Mouse (Mus musculus): Measurements from ENCODE around the gene Rnase1. TPM values are rescaled to one million over a fixed set of nuclear protein-coding genes. Genes with fewer than 3 reads are reported as not detected.
"Not testable (repeated sequence)": the region's sequence is repeated elsewhere in the genome, so short reads cannot be mapped to it uniquely, and the experiment has no call there.

Gene Rnase1
- polyA plus RNA-seq, 1 experiment, result 1,717 TPM

- no peak for TF ChIP-seq POLR2A (IDR thresholded peaks at IDR 0.05; ENCODE audit: low read depth, low read length)
- no peak for TF ChIP-seq CTCF (IDR thresholded peaks at IDR 0.05; ENCODE audit: extremely low read depth, insufficient read depth, insufficient read length, insufficient replicate concordance)
- no peaks in the 10 kb centered on the region for H3K27me3 ChIP-seq (ENCODE audit: control insufficient read depth, insufficient read depth, low read length)
- no peak overlapping the region for H3K4me3 ChIP-seq (ENCODE audit: extremely low read depth, insufficient read depth, insufficient read length)
- H3K27ac ChIP-seq (ENCODE audit: insufficient read depth, low read length), result no peak overlapping the region
- DNase-seq (ENCODE audit: low read depth in 1 of 2, low spot score in 2 of 2), result no peak
- H3K36me3 ChIP-seq (ENCODE audit: control insufficient read depth, insufficient read depth, low read length), result no peaks in the 10 kb centered on the region
- 100% methylated on average over 1 of the region's 1 CpGs for WGBS
- H3K4me1 ChIP-seq (ENCODE audit: control insufficient read depth, insufficient read depth, insufficient read length), result peaks cover 15% of the 10 kb centered on the region
Measured at GRCm38 (mm10) chr14:51165435-51165834, 18.9 kb upstream of the Rnase1 start.

- not testable (repeated sequence) for H3K27ac ChIP-seq (ENCODE audit: insufficient read depth, low read length); H3K4me3 ChIP-seq (ENCODE audit: extremely low read depth, insufficient read depth, insufficient read length); H3K27me3 ChIP-seq (ENCODE audit: control insufficient read depth, insufficient read depth, low read length); H3K36me3 ChIP-seq (ENCODE audit: control insufficient read depth, insufficient read depth, low read length); DNase-seq (ENCODE audit: low read depth in 1 of 2, low spot score in 2 of 2)
- WGBS, result 53% methylated on average over 6 of the region's 6 CpGs
- H3K4me1 ChIP-seq (ENCODE audit: control insufficient read depth, insufficient read depth, insufficient read length), result peaks cover 15% of the 10 kb centered on the region
Measured at GRCm38 (mm10) chr14:51163323-51163722, 16.7 kb upstream of the Rnase1 start.

- peaks cover 19% of the 10 kb centered on the region for H3K4me1 ChIP-seq (ENCODE audit: control insufficient read depth, insufficient read depth, insufficient read length)
- H3K36me3 ChIP-seq (ENCODE audit: control insufficient read depth, insufficient read depth, low read length); H3K27me3 ChIP-seq (ENCODE audit: control insufficient read depth, insufficient read depth, low read length); DNase-seq (ENCODE audit: low read depth in 1 of 2, low spot score in 2 of 2); H3K27ac ChIP-seq (ENCODE audit: insufficient read depth, low read length); H3K4me3 ChIP-seq (ENCODE audit: extremely low read depth, insufficient read depth, insufficient read length): not testable (repeated sequence)
- WGBS, result 97% methylated on average over 3 of the region's 3 CpGs
Measured at GRCm38 (mm10) chr14:51161976-51162375, 15.4 kb upstream of the Rnase1 start, which contains the start of gene Rnase2b. Gene Rnase2b (plus strand): TSS chr14:51162260.

- TF ChIP-seq POLR2A (IDR thresholded peaks at IDR 0.05; ENCODE audit: low read depth, low read length) (no peak), CTCF (IDR thresholded peaks at IDR 0.05; ENCODE audit: extremely low read depth, insufficient read depth, insufficient read length, insufficient replicate concordance) (no peak)
- Histone ChIP-seq H3K36me3 (ENCODE audit: control insufficient read depth, insufficient read depth, low read length) (no peaks in the 10 kb centered on the region), H3K4me1 (ENCODE audit: control insufficient read depth, insufficient read depth, insufficient read length) (peaks cover 5% of the 10 kb centered on the region; the same call in 1 of the 2 replicates), H3K4me3 (ENCODE audit: extremely low read depth, insufficient read depth, insufficient read length) (no peak overlapping the region), H3K27ac (ENCODE audit: insufficient read depth, low read length) (no peak overlapping the region; the same call in 1 of the 2 replicates), H3K27me3 (ENCODE audit: control insufficient read depth, insufficient read depth, low read length) (no peaks in the 10 kb centered on the region)
- no peak for DNase-seq (ENCODE audit: low read depth in 1 of 2, low spot score in 2 of 2)
- WGBS, result 72% methylated on average over 1 of the region's 1 CpGs
Measured at GRCm38 (mm10) chr14:51157072-51157471, 10.5 kb upstream of the Rnase1 start.

- 35% methylated on average over 4 of the region's 4 CpGs for WGBS
- peaks cover 5% of the 10 kb centered on the region; the same call in 1 of the 2 replicates for H3K4me1 ChIP-seq (ENCODE audit: control insufficient read depth, insufficient read depth, insufficient read length)
- no peak for TF ChIP-seq POLR2A (IDR thresholded peaks at IDR 0.05; ENCODE audit: low read depth, low read length)
- TF ChIP-seq CTCF (IDR thresholded peaks at IDR 0.05; ENCODE audit: extremely low read depth, insufficient read depth, insufficient read length, insufficient replicate concordance), result no peak
- H3K27ac ChIP-seq (ENCODE audit: insufficient read depth, low read length), result no peak overlapping the region
- H3K36me3 ChIP-seq (ENCODE audit: control insufficient read depth, insufficient read depth, low read length), result no peaks in the 10 kb centered on the region
- DNase-seq (ENCODE audit: low read depth in 1 of 2, low spot score in 2 of 2), result no peak
- H3K27me3 ChIP-seq (ENCODE audit: control insufficient read depth, insufficient read depth, low read length), result no peaks in the 10 kb centered on the region
- no peak overlapping the region for H3K4me3 ChIP-seq (ENCODE audit: extremely low read depth, insufficient read depth, insufficient read length)
Measured at GRCm38 (mm10) chr14:51156736-51157068, 10.1 kb upstream of the Rnase1 start.

- no peak for DNase-seq (ENCODE audit: low read depth in 1 of 2, low spot score in 2 of 2)
- Histone ChIP-seq H3K27me3 (ENCODE audit: control insufficient read depth, insufficient read depth, low read length) (no peaks in the 10 kb centered on the region), H3K4me1 (ENCODE audit: control insufficient read depth, insufficient read depth, insufficient read length) (peaks cover 5% of the 10 kb centered on the region; the same call in 1 of the 2 replicates), H3K4me3 (ENCODE audit: extremely low read depth, insufficient read depth, insufficient read length) (no peak overlapping the region), H3K27ac (ENCODE audit: insufficient read depth, low read length) (no peak overlapping the region), H3K36me3 (ENCODE audit: control insufficient read depth, insufficient read depth, low read length) (no peaks in the 10 kb centered on the region)
- WGBS, result 88% methylated on average over 5 of the region's 5 CpGs
- TF ChIP-seq CTCF (IDR thresholded peaks at IDR 0.05; ENCODE audit: extremely low read depth, insufficient read depth, insufficient read length, insufficient replicate concordance) (no peak), POLR2A (IDR thresholded peaks at IDR 0.05; ENCODE audit: low read depth, low read length) (no peak)
Measured at GRCm38 (mm10) chr14:51156056-51156735, 9.6 kb upstream of the Rnase1 start.

GRCm38 (mm10) chr14:51152249-51152870, 5.8 kb upstream of the Rnase1 start:
- WGBS, result 68% methylated on average over 5 of the region's 5 CpGs
- TF ChIP-seq CTCF (IDR thresholded peaks at IDR 0.05; ENCODE audit: extremely low read depth, insufficient read depth, insufficient read length, insufficient replicate concordance) (no peak), POLR2A (IDR thresholded peaks at IDR 0.05; ENCODE audit: low read depth, low read length) (no peak)
- Histone ChIP-seq H3K4me1 (ENCODE audit: control insufficient read depth, insufficient read depth, insufficient read length) (peaks cover 5% of the 10 kb centered on the region; the same call in 1 of the 2 replicates), H3K4me3 (ENCODE audit: extremely low read depth, insufficient read depth, insufficient read length) (no peak overlapping the region), H3K27me3 (ENCODE audit: control insufficient read depth, insufficient read depth, low read length) (no peaks in the 10 kb centered on the region), H3K27ac (ENCODE audit: insufficient read depth, low read length) (no peak overlapping the region), H3K36me3 (ENCODE audit: control insufficient read depth, insufficient read depth, low read length) (no peaks in the 10 kb centered on the region)
- no peak for DNase-seq (ENCODE audit: low read depth in 1 of 2, low spot score in 2 of 2)
